Mouse (Mus musculus): ENCODE measurements at regions not wholly inside any gene's neighbourhood (a gene's known extent, or its start where the extent isn't known, plus 50 kb on each side); places are given as distances from the start of the nearest gene placed in this dataset.

- DNase-seq (ENCODE audit: low spot score), result no peak
These were observed 49.9 kb upstream of the Prkd1 start for GRCm38 (mm10) chr12:50698613-50699442.

Data from testis, postnatal 14 days (tissue).